Mouse (Mus musculus): ENCODE measurements around the gene Lrrc36. TPM values are rescaled to one million over a fixed set of nuclear protein-coding genes. Genes with fewer than 3 reads are reported as not detected.

Lrrc36 gene
- total RNA-seq, 2 experiments from 2014 or later: 0.41 to 0.64 TPM

- DNase-seq (ENCODE audit: low spot score): no peak
Measured at GRCm38 (mm10) chr8:105482123-105482522, 68.8 kb downstream of the Lrrc36 start.

GRCm38 (mm10) chr8:105483212-105484029, 70.0 kb downstream of the Lrrc36 start:
- peak; percentile 81 for DNase-seq (ENCODE audit: low spot score)

GRCm38 (mm10) chr8:105484030-105484368, 70.6 kb downstream of the Lrrc36 start:
- peak; percentile 79 for DNase-seq (ENCODE audit: low spot score)

GRCm38 (mm10) chr8:105484392-105484791, 71.0 kb downstream of the Lrrc36 start:
- DNase-seq (ENCODE audit: low spot score): peak; percentile 84

GRCm38 (mm10) chr8:105488082-105488481, 74.7 kb downstream of the Lrrc36 start:
- no peak for DNase-seq (ENCODE audit: low spot score)

GRCm38 (mm10) chr8:105489281-105489680, 75.9 kb downstream of the Lrrc36 start:
- DNase-seq (ENCODE audit: low spot score): no peak

GRCm38 (mm10) chr8:105493495-105493894, 80.1 kb downstream of the Lrrc36 start:
- no peak for DNase-seq (ENCODE audit: low spot score)

GRCm38 (mm10) chr8:105494566-105494965, 81.2 kb downstream of the Lrrc36 start:
- DNase-seq (ENCODE audit: low spot score): no peak

- DNase-seq (ENCODE audit: low spot score): no peak
Measured at GRCm38 (mm10) chr8:105495350-105496302, 82.3 kb downstream of the Lrrc36 start.

- DNase-seq (ENCODE audit: low spot score): peak; percentile 89
Measured at GRCm38 (mm10) chr8:105496439-105497180, 83.2 kb downstream of the Lrrc36 start, which contains the start of gene Zdhhc1. Gene Zdhhc1, minus strand, starts transcription at chr8:105496902.

GRCm38 (mm10) chr8:105499787-105500186, 86.4 kb downstream of the Lrrc36 start:
- no peak for DNase-seq (ENCODE audit: low spot score)

GRCm38 (mm10) chr8:105504617-105505016, 91.2 kb downstream of the Lrrc36 start:
- no peak for DNase-seq (ENCODE audit: low spot score)

GRCm38 (mm10) chr8:105506977-105507376, 93.6 kb downstream of the Lrrc36 start:
- no peak for DNase-seq (ENCODE audit: low spot score)

- DNase-seq (ENCODE audit: low spot score): no peak
Measured at GRCm38 (mm10) chr8:105508758-105509157, 95.4 kb downstream of the Lrrc36 start.

- no peak for DNase-seq (ENCODE audit: low spot score)
Measured at GRCm38 (mm10) chr8:105509997-105510735, 96.8 kb downstream of the Lrrc36 start.

Other genes with a start within 250 kb of the Lrrc36 start
- gene Cbfb, start 242.9 kb upstream of the Lrrc36 start, total RNA-seq (2021): 10 to 100 TPM; 80.3 to 88.8 TPM
- 10 to 100 TPM; 39.5 to 47.6 TPM for gene D230025D16Rik, start 188.4 kb upstream of the Lrrc36 start, total RNA-seq (2021)
- gene B3gnt9, start 158.4 kb upstream of the Lrrc36 start, total RNA-seq (2021): 1 to 10 TPM; 1.3 to 1.9 TPM
- gene Tradd, start 149.0 kb upstream of the Lrrc36 start, total RNA-seq (2021): 1 to 10 TPM; 2.8 to 3.3 TPM
- under 1 TPM; 0.55 to 0.71 TPM for gene Fbxl8, start 148.9 kb upstream of the Lrrc36 start, total RNA-seq (2021)
- gene Hsf4, start 143.8 kb upstream of the Lrrc36 start, total RNA-seq (2021): 10 to 100 TPM in 1 of 2 experiments, 1 to 10 TPM in 1; 9.8 to 11.1 TPM
- gene Nol3, start 137.4 kb upstream of the Lrrc36 start, total RNA-seq (2021): 10 to 100 TPM; 32.7 to 38.9 TPM
- gene 4931428F04Rik, start 123.7 kb upstream of the Lrrc36 start, total RNA-seq (2021): under 1 TPM; 0.53 to 0.74 TPM
- 1 to 10 TPM in 1 of 2 experiments, under 1 TPM in 1; 0.85 to 1.3 TPM for gene Exoc3l, start 117.5 kb upstream of the Lrrc36 start, total RNA-seq (2021)
- gene E2f4, start 115.9 kb upstream of the Lrrc36 start, total RNA-seq (2021): 10 to 100 TPM; 31.2 to 31.7 TPM
- gene Elmo3, start 108.0 kb upstream of the Lrrc36 start, total RNA-seq (2021): 1 to 10 TPM; 1.3 to 2.2 TPM
- gene Lrrc29, start 87.3 kb upstream of the Lrrc36 start, total RNA-seq (2021): 1 to 10 TPM in 1 of 2 experiments, under 1 TPM in 1; 0.89 to 1.4 TPM
- 10 to 100 TPM; 21.1 to 22.6 TPM for gene Tmem208, start 87.2 kb upstream of the Lrrc36 start, total RNA-seq (2021)
- 10 to 100 TPM; 19.7 to 26.1 TPM for gene Fhod1, start 65.6 kb upstream of the Lrrc36 start, total RNA-seq (2021)
- gene Slc9a5, start 64.7 kb upstream of the Lrrc36 start, total RNA-seq (2021): under 1 TPM; 0.25 to 0.50 TPM
- under 1 TPM in 1 of 2 experiments, not detected in 1; 0.09 TPM for gene Plekhg4, start 40.3 kb upstream of the Lrrc36 start, total RNA-seq (2021)
- under 1 TPM in 1 of 2 experiments, not detected in 1; 0.21 TPM for gene Kctd19, start 69 bp upstream of the Lrrc36 start, total RNA-seq (2021)
- 10 to 100 TPM; 47.9 to 56.7 TPM for gene Tppp3, start 58.0 kb downstream of the Lrrc36 start, total RNA-seq (2021)
- gene Zdhhc1, start 83.3 kb downstream of the Lrrc36 start, total RNA-seq (2021): 10 to 100 TPM; 10.3 to 11.6 TPM
- under 1 TPM in 1 of 2 experiments, not detected in 1; 0.11 TPM for gene Hsd11b2, start 105.2 kb downstream of the Lrrc36 start, total RNA-seq (2021)
- gene Atp6v0d1, start 152.5 kb downstream of the Lrrc36 start, total RNA-seq (2021): 10 to 100 TPM; 40.1 to 42.7 TPM
- 10 to 100 TPM; 17.1 to 21.7 TPM for gene Ripor1, start 191.7 kb downstream of the Lrrc36 start, total RNA-seq (2021)
- gene Ctcf, start 223.0 kb downstream of the Lrrc36 start, total RNA-seq (2021): 10 to 100 TPM; 33.6 to 34.2 TPM
- gene Agrp, start 223.8 kb downstream of the Lrrc36 start, total RNA-seq (2021): 1 to 10 TPM in 1 of 2 experiments, under 1 TPM in 1; 0.52 to 1.2 TPM